Mouse (Mus musculus): Measurements from ENCODE around the gene C1ra. TPM values are rescaled to one million over a fixed set of nuclear protein-coding genes. Genes with fewer than 3 reads are reported as not detected.

C1ra gene
- polyA plus RNA-seq (2017; shearing (Covaris generic)), result not detected

DNA sequence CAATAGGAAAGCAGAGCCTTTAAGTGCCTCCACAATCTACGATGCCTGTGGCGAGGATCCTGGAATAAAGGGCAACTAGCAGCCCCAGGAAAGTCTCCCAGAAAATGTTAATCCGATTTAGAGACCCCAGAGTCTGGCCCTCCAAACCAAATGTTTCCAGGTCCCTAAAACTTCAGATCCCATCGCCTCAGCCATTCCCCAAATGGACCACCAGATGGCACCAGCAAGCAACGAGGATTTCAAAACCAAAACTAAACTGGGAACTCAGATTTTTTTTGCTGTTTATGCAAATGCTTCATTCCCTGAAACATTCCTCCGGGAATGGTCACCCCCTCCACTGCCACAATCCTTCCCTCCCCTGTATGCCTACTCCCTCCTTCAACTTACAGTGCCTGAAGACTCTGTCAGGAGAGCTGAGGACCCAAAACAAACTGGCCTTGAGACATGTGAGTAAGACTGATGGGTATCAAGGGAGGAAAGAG lies at the start of gene C1ra:
TSS of gene C1ra (plus strand) at position 51 of the 482 bp plus-strand sequence.

DNA sequence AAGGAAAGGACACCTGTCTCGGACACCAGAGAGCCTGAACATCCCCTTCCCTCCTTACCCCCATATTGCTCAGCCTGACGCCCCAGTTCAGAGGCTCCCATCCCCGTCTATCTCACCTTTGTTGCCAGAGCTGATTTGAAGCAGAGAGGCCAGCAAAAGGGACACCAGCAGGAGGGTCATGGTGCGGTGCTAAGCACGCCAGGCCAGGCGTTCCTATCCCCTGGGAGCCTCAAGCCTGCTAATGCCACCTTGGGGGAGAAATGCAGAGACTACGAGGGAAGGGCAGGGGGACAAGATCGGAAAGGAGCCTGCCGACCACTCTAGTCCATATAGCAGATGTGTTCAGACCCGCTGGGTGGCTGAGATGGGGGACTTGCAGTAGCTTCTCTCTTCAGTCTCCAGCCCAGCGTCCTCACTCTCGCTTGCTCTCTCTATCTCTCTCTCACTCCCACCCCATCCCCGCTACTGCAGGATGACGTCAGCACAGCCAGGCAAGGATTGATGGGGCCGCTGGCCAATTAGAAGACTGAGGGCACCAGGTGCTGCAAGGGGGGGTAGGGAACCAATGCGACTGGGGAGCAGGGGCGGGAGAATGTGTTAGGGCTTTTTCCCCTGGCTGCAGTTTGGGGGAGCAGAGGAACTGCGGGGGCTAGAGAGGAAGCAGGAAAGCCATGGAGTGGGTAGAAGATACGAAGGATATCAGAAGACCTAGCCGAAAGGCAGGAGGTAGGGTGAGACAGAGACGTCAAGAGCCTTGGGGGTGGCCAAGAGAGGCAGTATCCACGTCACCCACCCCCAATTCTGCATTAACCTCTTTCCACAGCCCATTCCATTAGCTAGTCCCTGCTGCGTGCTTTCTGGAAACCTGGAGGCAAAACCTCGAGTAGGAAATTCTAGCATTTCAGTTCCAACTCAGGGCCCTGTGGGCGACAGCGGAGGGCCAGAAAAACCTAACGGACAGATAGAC lies 47.6 kb upstream of the C1ra start, which contains the start of gene Clstn3:
TSS of gene Clstn3 (minus strand) at position 490 of the 967 bp plus-strand sequence.

DNA sequence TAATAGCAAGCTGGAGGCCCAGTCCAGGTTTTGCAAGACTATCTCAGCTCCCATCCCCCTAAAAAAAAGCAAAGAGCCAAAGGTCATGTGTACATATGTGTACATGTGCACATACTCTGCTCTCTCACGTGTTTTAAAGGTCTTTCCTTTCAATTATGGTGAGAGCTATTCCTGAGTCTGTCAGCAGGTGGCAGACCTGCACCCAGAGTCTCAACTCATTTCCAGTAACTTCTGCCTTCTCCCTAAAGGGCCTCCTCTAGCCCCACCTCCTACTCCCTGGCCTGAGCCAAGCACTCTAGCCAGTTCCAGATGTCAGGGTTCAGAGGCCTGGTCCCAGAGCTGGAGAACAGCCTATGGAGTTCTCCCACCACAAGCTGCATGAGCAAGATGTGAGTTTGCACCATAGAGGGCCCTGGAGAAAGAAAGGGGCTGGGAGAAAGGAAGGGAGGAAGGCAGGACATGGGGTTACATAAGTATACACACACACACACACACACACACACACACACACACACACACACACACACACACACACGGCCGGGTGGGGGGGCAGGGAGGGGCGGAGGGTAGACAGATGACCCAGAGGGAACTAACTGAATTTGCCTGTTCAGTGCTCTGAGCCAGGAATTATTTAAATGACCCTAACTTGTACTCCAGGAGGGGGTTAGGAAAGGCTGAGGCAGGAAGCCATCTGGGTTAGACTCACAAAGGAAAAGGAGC lies 19.2 kb upstream of the C1ra start, which contains the start of gene C1rl:
TSS of gene C1rl (plus strand) at position 272 of the 720 bp plus-strand sequence.

DNA sequence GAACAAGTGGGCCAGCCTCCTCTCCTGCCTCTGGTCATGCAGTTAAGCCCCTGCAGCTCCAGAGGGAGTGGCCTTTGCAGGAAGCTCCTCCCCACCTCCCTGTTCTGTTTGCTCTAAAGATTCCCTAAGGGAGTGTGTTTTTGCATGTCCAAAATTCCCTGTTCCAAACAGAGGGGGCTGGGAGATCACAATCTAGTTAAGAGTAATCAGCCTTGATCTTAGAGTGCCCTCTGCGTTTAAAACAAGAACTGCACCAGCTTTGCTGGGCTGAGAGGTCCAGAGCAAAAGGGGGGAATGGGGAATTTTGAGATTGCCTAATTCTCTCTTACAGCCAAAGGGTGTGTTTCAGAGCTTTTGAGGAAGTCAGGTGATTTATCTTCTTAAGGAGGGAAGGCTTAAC lies 30.1 kb downstream of the C1ra start, which contains the start of gene C1s1:
TSS of gene C1s1 (minus strand) at position 76 of the 400 bp plus-strand sequence.

DNA sequence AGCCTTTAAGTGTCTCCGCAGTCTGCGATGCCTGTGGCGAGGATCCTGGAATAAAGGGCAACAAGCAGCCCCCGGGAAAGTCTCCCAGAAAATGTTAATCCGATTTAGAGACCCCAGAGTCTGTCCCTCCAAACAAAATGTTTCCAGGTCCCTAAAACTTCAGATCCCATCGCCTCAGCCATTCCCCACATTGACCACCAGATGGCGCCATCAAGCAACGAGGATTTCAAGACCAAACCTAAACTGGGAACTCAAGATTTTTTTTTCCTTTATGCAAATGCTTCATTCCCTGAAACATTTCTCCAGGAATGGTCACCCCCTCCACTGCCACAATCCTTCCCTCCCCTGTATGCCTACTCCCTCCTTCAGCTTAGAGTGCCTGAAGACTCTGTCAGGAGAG lies 57.8 kb downstream of the C1ra start, which contains the start of gene C1rb:
TSS of gene C1rb (plus strand) at position 269 of the 400 bp plus-strand sequence.

Other genes with a start within 250 kb of the C1ra start
- gene Cd163, start 207.7 kb upstream of the C1ra start, polyA plus RNA-seq (2017; shearing (Covaris generic)), result not detected
- gene Pex5, start 97.3 kb upstream of the C1ra start, polyA plus RNA-seq (2017; shearing (Covaris generic)), result 41.0 TPM
- gene Clstn3, start 47.6 kb upstream of the C1ra start, polyA plus RNA-seq (2017; shearing (Covaris generic)), result not detected
- gene C1rl, start 19.3 kb upstream of the C1ra start, polyA plus RNA-seq (2017; shearing (Covaris generic)), result 0.12 TPM
- not detected for gene C1s1, start 30.0 kb downstream of the C1ra start, polyA plus RNA-seq (2017; shearing (Covaris generic))
- not detected for gene C1rb, start 57.9 kb downstream of the C1ra start, polyA plus RNA-seq (2017; shearing (Covaris generic))
- not detected for gene C1s2, start 123.7 kb downstream of the C1ra start, polyA plus RNA-seq (2017; shearing (Covaris generic))
- 27.3 TPM for gene Lpcat3, start 150.6 kb downstream of the C1ra start, polyA plus RNA-seq (2017; shearing (Covaris generic))
- gene Emg1, start 199.8 kb downstream of the C1ra start, polyA plus RNA-seq (2017; shearing (Covaris generic)), result 299 TPM
- 137 TPM for gene Phb2, start 199.9 kb downstream of the C1ra start, polyA plus RNA-seq (2017; shearing (Covaris generic))
- 230 TPM for gene Ptpn6, start 226.3 kb downstream of the C1ra start, polyA plus RNA-seq (2017; shearing (Covaris generic))
- gene Grcc10, start 229.0 kb downstream of the C1ra start, polyA plus RNA-seq (2017; shearing (Covaris generic)), result 313 TPM
- gene Gm45234, start 243.6 kb downstream of the C1ra start, polyA plus RNA-seq (2017; shearing (Covaris generic)), result 0.44 TPM
- gene Atn1, start 244.1 kb downstream of the C1ra start, polyA plus RNA-seq (2017; shearing (Covaris generic)), result 21.5 TPM

Data from effector memory CD4-positive, alpha-beta T cell, adult 5 months (primary cell).